Mouse (Mus musculus) retina, adult 2 months (tissue): ENCODE measurements at regions not wholly inside any gene's neighbourhood (a gene's known extent, or its start where the extent isn't known, plus 50 kb on each side); places are given as distances from the start of the nearest gene placed in this dataset.
"Not testable (repeated sequence)": the region's sequence is repeated elsewhere in the genome, so short reads cannot be mapped to it uniquely, and the experiment has no call there.

Experiments
- DNase-seq: peaks from one replicate; pipeline ENCODE4 v3.0.0-alpha.2; 2012; ENCODE audit warnings: low read depth, low spot score

DNA sequence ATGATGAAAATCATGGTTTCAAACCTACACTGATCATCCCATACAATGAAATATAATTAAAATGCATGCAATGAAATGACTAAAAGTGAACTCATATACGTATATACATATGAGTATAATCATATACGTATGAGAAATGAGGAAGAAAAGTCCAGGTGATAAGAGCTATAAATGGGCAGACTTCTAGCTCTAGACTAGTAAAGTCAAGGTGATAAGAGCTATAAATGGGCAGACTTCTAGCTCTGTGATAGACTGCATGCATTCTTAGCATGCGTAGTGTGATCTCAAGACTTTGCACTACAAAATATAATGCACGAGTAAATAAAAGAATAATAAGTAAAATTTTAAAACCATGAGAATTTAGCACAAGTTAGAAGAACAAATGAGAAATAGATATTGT, 606.2 kb upstream of the Gpc5 start:
- no peak for DNase-seq

- not testable (repeated sequence) for DNase-seq
These were observed 598.6 kb upstream of the Gpc5 start for GRCm38 (mm10) chr14:114493371-114493770.

DNA sequence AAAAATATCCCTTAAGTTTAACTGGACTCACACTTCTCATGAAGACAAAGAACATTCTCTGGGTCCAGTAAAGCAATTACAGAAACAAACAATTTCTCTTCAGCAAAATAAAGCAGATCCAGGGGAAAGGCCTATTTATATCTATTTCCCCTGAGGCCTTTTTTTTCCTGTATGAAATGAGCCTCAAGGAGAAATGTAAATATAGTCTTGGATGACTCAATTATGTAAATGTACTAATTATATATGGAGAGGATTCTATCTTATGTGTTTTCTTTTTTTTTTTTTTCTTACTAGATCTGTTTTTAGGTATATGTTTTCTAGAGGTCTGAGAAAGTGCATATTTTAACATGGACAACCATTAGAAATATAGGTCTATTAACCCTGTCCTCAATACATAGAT, 587.0 kb upstream of the Gpc5 start:
- DNase-seq: no peak

DNA sequence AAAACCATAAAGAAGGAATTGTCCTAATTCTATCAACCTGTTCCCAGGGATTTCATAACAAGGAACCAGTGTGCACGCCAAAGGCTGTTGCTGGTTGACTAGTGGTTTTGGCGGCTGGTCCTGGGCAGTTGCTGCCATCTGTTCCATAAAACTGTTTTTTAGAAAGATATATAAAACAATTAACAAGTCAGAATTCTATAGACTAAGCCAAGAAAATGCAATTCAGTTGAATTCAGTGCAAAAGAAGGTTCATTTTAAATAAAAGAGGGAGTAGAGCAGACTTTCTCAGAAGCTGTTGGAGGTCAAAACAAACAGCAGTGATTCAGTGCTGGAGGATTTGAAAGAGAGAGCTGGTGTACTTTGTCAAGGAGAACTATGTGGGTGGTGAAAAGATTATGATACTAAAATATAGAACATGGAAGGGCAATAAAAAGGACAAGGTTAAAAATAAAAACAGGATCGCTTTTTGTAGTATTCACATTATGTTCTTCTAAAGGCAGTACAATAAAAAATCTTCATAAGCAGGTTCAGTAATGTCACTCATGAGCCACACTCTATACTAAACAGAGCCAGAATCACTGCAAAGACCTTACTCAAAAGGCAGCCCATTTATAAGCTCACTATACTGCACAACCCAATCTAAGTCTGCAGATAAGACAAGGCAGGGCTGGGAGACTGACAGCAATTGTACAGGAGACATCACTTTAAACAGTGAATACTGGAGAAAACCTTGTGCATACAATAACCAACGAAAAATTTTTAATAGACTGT, 543.9 kb upstream of the Gpc5 start:
- no peak for DNase-seq

- no peak for DNase-seq
These were observed 542.9 kb upstream of the Gpc5 start for GRCm38 (mm10) chr14:114549101-114549500.

GRCm38 (mm10) chr14:114566411-114567030, 525.5 kb upstream of the Gpc5 start:
- no peak for DNase-seq

DNA sequence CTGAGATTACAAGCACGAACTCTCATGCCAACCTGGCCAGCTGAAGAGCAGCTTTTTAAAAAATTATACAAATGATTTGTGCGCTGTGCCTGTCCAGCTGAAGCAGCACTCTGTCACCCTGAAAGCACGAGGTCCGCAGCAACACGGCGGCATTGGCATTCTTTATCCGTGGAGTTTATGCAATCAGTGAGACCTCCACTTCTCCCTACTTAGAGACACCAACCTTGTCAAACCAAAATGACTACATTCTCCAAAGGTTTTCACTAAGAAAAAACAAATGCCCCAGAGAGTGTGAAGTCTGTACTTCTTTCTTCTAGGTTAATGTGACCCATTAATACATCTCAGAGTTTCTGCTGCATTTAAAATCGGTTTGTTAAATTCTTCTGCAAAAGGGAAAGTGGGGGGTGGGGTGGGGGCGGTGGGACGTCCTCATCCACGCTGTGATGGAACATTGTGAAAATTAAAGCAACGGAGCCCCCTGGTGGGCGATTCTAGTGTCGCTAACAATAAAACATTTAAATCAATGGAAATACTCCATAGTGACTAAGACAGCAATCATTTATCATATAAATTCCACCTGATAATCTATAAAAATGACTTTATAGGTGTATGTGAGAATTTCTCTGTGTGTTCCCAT, 524.2 kb upstream of the Gpc5 start:
- DNase-seq: peak; percentile 6

- no peak for DNase-seq
These were observed 504.5 kb upstream of the Gpc5 start for GRCm38 (mm10) chr14:114587367-114588064.

- DNase-seq: no peak
These were observed 482.7 kb upstream of the Gpc5 start for GRCm38 (mm10) chr14:114609296-114609695.

GRCm38 (mm10) chr14:114612400-114612799, 479.6 kb upstream of the Gpc5 start:
- no peak for DNase-seq

DNA sequence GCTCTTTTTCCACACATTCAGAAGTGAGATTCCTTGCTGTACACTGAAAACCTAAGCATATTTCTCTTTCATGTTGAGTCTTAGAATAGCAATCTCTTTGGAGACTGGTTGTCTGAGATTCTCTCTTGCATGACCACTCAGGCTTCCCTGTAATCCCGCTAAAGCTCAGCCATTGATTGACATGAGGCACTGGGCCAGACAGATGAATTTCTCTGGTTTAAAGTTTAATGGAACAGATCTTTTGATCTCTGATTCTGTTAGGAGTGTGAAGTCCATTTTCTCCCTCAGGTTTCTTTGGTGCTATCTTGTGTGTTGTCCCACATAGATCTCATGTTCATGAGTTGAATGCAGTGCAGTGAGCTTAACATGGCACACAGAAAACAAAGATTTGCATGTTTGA, 435.4 kb upstream of the Gpc5 start:
- DNase-seq: no peak

DNA sequence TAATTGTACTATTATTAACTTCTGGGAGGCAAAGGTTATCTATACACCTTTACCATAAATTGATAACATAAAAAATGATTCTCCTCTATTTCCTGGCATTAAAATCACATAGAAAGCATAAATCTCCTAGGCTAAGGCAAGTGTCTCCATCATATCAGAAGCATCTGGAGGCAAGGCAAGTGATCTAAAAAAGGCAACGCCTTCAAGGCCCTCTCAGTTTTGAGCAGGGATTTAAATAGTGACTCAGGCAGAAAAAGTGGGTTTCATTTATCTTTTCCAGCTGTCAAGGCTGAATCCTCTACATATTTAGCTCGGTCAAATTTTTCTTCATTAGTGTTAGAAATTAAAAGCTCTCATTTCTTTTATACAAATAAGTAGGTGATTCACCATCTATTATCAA, 430.0 kb upstream of the Gpc5 start:
- DNase-seq: no peak

DNA sequence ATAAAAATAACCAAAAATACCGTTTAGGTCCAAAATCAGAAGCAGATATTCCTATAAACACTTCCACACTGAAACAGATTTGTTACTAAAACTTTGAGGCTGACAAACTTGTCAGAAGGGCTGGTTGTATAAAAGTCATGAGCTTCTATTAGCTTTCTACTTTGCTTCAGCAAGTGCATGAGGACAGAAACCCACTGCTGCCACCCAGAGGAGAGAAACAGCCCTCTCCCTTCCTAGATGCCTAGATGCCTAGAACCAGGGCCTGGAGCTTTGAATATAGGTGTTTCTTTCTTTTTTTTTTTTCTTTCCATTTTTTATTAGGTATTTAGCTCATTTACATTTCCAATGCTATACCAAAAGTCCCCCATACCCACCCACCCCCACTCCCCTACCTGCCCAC, 406.9 kb upstream of the Gpc5 start:
- no peak for DNase-seq

GRCm38 (mm10) chr14:114694930-114695329, 397.1 kb upstream of the Gpc5 start:
- no peak for DNase-seq

GRCm38 (mm10) chr14:114697543-114697942, 394.5 kb upstream of the Gpc5 start:
- no peak for DNase-seq

GRCm38 (mm10) chr14:114723080-114723479, 368.9 kb upstream of the Gpc5 start:
- no peak for DNase-seq

DNA sequence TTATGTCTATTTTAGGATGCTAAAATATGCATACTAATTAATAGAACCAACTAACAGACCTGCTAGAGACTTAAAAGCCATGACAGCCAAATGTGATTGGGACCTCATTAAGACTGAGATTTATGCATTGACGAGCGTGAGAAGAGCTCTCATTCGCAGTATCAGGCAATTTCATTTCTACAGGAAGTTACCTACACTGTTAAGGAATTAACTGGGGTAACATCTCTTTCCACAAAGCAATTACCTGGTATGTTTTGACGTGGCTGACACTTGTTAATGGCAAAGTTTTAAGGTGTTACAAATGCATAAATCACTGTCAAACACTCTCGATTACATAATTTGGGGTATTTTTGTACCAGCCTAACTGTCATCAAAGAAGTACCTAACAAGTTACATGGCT, 324.7 kb upstream of the Gpc5 start:
- no peak for DNase-seq

DNA sequence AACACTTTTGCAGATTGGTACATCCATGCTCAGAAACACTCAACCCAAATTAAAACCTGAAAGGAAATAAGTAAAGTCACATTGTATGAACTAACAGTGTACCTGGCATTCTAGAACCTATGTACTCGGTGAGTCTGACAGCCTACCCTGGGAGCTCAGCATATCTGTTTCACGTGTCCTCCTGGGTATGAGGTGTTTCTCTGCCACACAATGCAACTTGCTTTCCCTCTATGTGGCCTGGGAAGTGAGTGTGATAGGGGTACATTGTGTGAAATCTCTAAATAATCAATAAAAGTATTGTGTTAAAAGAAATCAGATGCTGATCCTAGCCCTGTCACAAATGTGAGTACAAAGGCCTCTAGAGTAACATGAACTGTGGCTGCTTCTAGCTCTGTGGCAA, 315.3 kb upstream of the Gpc5 start:
- no peak for DNase-seq

GRCm38 (mm10) chr14:114781821-114782220, 310.2 kb upstream of the Gpc5 start:
- DNase-seq: no peak

DNA sequence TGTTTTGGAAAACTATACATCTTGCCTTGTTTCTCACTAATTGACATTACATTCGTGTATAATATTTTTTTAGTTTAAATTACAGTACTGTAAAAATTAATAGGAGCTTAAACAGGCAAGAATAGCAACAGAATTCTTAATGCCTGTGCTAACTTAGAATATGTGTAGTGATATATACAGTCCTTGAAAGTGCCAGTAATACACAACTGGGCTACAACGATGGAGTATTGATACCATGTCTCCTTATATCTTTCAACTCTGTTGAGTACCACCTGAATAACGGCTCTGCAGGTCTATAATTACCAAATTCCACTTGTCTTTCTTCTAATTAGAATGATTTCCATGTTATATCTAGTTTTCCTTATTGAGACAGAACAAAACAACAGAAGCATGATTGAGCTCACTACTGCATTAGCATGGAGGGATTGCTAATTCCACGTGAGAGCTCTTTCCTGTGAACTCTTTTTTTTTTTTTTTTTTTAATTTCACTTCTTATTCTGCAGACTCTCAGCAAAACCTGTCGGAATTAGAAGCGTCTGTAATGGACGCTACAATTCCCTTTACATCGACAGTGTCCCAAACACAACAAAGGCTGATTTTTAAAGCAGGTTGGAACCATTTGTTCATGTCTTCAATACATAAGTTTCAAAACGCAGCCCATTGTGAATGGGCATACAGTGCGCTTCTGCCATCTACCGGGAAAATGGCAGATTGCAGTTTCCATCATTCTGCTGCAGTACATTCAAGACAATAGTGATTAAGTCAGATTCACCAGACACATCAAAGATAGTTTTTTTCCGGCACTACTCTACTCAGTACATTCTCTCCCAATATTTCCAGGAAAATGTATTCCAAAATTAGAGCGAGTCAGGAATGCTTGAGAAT, 300.8 kb upstream of the Gpc5 start:
- DNase-seq: peak; percentile 28

DNA sequence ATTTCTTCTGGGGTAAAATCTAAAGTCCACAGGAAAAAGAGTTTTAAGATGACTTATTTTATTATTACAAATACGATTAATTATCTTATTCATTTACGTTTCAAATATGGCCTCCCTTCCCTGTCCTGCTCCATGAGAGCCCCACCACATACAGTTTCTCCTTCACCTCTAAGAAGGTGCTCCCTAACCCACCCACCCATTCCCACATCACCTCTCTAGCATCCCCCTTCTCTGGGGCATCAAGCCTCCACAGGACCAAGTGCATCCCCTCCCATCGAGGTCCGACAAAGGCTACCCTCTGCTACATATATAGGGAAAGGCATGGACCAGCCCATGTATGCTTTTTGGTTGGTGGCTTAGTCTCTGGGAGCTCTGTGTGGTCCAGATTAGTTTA, 300.2 kb upstream of the Gpc5 start:
- no peak for DNase-seq
